Mouse (Mus musculus): ENCODE results near the gene Zfp106. TPM values are rescaled to one million over a fixed set of nuclear protein-coding genes. Genes with fewer than 3 reads are reported as not detected.

Gene Zfp106
- polyA plus RNA-seq, 1 experiment from 2014 or later = 43.6 TPM

DNA sequence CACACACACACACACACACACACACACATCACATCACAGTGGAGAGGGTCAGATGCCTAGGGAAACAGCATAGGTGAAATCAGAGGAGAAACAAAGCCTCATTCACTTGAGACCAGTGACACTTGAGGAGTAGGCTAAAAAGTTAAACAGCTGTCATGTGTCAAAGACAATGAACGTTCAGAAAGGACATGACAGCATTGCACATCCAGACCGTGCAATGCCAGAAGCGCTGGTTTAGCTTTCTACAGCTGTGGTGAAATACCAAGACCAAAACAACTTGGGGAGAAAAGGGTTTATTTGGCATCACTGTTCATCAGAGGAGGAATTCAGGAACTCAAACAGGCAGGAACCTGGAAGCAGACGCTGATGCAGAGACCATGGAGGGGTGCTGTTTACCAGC lies 70.4 kb downstream of the Zfp106 start:
- no peaks in the 10 kb centered on the region for H3K27me3 ChIP-seq (replicated peaks)
- no peak overlapping the region for H3K27ac ChIP-seq
- no peak overlapping the region for H3K9ac ChIP-seq
- no peaks in the 10 kb centered on the region for H3K4me1 ChIP-seq
- no peak overlapping the region for H3K4me3 ChIP-seq
- no peak overlapping the region for H3K4me2 ChIP-seq
- H3K9me3 ChIP-seq = no peaks in the 10 kb centered on the region
- WGBS = 69% methylated on average over 4 of the region's 4 CpGs
- H3K36me3 ChIP-seq (replicated peaks) = no peaks in the 10 kb centered on the region
- no peak for ATAC-seq (replicated peaks)

DNA sequence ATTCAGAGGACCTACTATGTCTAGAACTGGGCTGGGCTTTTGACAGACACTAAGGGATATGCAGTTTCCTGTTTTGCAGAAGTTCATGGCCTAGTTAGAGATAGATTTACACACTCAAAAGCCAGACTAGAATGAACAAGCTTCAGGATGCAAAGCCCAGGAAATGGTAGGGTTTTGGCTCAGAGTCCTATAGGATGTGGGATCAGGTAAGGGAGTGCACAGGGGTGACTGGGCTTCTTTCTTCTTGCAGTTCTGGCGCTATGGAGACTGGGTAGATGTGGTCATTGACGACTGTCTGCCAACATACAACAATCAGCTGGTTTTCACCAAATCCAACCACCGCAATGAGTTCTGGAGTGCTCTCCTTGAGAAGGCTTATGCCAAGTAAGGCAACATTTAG lies 79.4 kb downstream of the Zfp106 start:
- no peaks in the 10 kb centered on the region for H3K4me1 ChIP-seq
- H3K27me3 ChIP-seq (replicated peaks) = no peaks in the 10 kb centered on the region
- H3K4me3 ChIP-seq = no peak overlapping the region
- no peaks in the 10 kb centered on the region for H3K36me3 ChIP-seq (replicated peaks)
- no peaks in the 10 kb centered on the region for H3K9me3 ChIP-seq
- 88% methylated on average over 3 of the region's 3 CpGs for WGBS
- no peak overlapping the region for H3K9ac ChIP-seq
- ATAC-seq (replicated peaks) = no peak
- no peak overlapping the region for H3K27ac ChIP-seq
- H3K4me2 ChIP-seq = no peak overlapping the region

DNA sequence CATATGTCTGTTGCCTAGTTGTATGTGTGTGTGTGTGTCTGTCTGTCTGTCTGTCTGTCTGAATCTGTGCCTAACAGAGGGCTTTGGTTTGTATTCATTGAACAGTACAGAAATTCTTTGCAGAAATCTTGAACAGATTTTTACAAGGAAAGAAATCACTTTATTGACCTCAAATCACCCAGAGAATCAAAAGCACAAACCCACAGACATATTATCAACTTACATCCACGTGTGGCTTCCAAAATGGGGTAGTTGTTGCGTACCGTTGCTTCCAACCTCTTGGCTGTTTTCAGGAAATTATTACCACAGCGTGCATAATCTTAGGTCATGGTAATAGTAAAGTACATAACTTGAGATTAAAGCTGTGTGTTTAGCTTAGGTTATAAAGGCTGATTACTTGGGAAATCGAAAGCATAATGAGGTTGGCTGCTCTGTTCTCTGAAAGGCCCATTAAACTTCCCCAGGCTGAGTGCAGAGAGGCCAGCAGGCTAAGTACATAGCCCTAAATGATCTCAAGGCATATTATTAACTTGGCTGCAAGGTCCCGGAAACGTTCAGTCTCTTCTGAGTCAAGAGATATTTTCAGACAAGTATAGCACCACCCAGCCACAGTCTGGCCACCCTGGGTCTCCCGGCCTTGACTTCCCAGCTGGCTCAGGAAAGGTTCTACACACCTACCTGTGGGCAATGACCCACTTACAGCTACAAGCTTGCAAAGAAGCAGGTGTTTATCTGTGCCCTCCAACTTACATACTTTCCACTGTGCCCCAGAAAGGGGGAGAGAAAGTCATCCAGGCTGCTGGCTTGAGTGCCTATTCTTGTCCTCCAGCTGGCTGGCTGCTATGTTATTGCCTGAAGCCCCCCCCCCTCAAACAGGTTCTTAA lies 80.9 kb downstream of the Zfp106 start:
- Histone ChIP-seq H3K9ac (no peak overlapping the region), H3K4me2 (no peak overlapping the region), H3K9me3 (no peaks in the 10 kb centered on the region), H3K27me3 (replicated peaks) (no peaks in the 10 kb centered on the region), H3K27ac (no peak overlapping the region), H3K4me1 (no peaks in the 10 kb centered on the region), H3K4me3 (no peak overlapping the region), H3K36me3 (replicated peaks) (no peaks in the 10 kb centered on the region)
- ATAC-seq (replicated peaks) = no peak
- 82% methylated on average over 8 of the region's 8 CpGs for WGBS

DNA sequence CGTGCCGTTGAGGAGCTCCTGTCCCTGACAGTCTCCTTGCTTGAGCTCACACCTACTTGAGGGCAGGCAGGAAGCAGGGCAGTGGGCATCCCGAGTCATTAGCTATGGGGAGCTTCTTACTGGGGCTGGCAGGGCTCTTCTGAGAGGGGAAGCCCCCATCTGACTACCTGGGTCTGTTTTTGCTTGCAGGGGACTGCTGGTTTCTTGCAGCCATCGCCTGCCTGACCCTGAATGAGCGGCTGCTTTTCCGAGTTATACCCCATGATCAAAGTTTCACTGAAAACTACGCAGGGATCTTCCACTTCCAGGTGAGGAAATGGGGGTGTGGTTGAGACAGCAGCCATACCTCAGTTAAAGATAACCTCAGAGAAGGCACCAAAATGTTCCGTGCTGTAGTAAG lies 81.7 kb downstream of the Zfp106 start:
- no peak overlapping the region for H3K4me3 ChIP-seq
- no peaks in the 10 kb centered on the region for H3K9me3 ChIP-seq
- H3K4me2 ChIP-seq = no peak overlapping the region
- WGBS = 81% methylated on average over 8 of the region's 8 CpGs
- H3K27me3 ChIP-seq (replicated peaks) = no peaks in the 10 kb centered on the region
- H3K4me1 ChIP-seq = no peaks in the 10 kb centered on the region
- no peak for ATAC-seq (replicated peaks)
- no peak overlapping the region for H3K27ac ChIP-seq
- no peaks in the 10 kb centered on the region for H3K36me3 ChIP-seq (replicated peaks)
- no peak overlapping the region for H3K9ac ChIP-seq

DNA sequence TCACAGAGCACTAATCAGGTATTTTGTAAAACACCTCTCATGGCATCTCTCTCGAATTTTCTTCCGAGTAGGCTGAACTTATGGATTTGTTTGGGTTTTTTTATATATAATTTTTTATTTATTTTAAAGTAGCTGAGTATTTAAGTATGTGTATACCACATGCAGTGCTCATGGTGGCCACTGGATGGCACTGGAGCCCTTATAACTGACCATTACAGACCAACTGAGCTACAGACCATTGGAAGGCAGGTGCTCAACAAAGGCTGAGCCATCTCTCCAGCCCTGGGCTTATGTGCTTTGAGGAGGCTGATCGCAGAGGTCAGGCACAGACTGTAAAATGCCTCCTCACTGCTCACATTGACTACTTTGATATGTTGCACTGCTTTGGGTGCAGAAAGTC lies 85.0 kb downstream of the Zfp106 start:
- H3K36me3 ChIP-seq (replicated peaks) = no peaks in the 10 kb centered on the region
- H3K9ac ChIP-seq = no peak overlapping the region
- ATAC-seq (replicated peaks) = no peak
- 62% methylated on average over 3 of the region's 3 CpGs for WGBS
- no peaks in the 10 kb centered on the region for H3K4me1 ChIP-seq
- no peaks in the 10 kb centered on the region for H3K27me3 ChIP-seq (replicated peaks)
- H3K9me3 ChIP-seq = no peaks in the 10 kb centered on the region
- no peak overlapping the region for H3K27ac ChIP-seq
- H3K4me3 ChIP-seq = no peak overlapping the region
- no peak overlapping the region for H3K4me2 ChIP-seq

DNA sequence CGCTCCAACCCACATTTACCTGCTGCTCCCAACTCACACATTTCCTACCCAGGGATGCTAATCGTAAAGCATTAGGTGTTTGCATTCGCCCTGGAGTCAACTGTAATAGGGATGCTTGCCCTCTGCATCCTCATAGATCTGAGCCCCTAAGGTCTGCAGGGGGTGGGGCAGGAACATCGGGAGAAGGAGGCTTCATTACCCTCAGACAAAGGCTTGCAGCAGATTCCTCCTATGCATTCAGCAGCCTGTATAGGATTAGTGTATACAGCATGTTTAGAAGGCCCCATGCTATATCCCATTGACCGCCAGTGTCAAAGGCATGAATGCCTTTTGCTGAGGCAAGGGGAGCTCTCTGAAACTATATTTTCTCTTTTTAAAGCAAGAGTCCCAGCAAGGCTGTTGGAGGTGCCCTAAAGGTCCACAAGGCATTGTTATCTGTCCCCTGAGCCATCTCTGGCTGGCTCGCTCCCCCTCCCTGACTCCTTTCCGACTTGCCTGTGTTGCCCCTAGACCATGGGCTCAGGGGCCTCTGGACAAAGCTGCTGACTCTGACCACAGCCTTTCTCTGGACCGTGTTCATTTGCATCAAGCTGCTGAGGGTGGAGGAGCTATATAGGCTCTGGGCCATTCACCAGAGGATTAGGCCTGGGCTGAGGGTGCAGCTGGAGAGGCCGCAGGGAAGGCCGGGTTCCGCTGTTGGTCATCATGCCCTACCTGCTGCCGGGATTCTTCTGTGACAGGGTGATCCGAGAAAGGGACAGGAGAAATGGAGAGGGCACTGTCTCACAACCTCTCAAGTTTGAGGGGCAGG lies 87.2 kb downstream of the Zfp106 start:
- Histone ChIP-seq H3K4me3 (no peak overlapping the region), H3K4me2 (no peak overlapping the region), H3K36me3 (replicated peaks) (no peaks in the 10 kb centered on the region), H3K27me3 (replicated peaks) (no peaks in the 10 kb centered on the region), H3K9ac (no peak overlapping the region), H3K27ac (no peak overlapping the region), H3K4me1 (no peaks in the 10 kb centered on the region), H3K9me3 (no peaks in the 10 kb centered on the region)
- ATAC-seq (replicated peaks) = no peak
- 41% methylated on average over 13 of the region's 13 CpGs for WGBS

DNA sequence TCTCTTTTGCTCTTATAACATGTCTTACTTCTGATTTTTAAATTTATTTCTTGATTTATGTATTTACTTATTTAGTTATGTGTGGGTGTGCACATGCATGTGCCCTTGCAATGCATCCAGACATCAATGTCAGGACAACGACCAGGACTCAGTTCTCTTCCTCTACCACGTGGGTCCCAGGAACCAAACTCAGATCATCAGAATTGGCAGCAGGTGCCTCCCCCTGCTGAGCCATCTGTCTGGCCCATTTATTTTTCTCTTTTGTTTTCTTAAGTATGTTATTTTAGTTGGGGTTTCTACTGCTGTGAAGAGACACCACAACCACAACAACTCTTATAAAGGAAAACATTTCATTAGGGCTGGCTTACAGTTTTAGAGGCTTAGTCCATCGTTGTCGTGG lies 92.8 kb downstream of the Zfp106 start:
- Histone ChIP-seq H3K9ac (no peak overlapping the region), H3K27me3 (replicated peaks) (no peaks in the 10 kb centered on the region), H3K36me3 (replicated peaks) (no peaks in the 10 kb centered on the region), H3K27ac (no peak overlapping the region), H3K4me1 (no peaks in the 10 kb centered on the region), H3K4me2 (no peak overlapping the region), H3K9me3 (no peaks in the 10 kb centered on the region), H3K4me3 (no peak overlapping the region)
- WGBS = 68% methylated on average over 4 of the region's 4 CpGs
- ATAC-seq (replicated peaks) = no peak

DNA sequence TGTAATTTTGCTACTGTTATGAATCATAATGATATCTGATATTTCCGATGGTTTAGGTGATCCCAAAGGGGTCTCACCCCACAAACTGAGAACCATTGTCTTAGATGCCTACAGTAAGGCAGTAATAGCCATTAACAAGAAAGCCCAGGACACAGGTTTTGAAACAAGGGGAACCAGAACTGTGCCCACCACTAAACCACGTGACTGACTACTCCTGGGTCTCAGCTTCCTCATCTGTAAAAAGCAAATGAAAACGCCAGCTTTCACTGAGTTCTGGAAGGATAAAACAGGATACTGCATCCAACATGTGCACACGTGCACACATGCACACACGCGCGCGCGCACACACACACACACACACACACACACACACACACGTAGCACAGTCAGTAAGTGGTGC lies 93.9 kb downstream of the Zfp106 start:
- Histone ChIP-seq H3K4me1 (no peaks in the 10 kb centered on the region), H3K4me3 (no peak overlapping the region), H3K9ac (no peak overlapping the region), H3K27ac (no peak overlapping the region), H3K27me3 (replicated peaks) (no peaks in the 10 kb centered on the region), H3K36me3 (replicated peaks) (no peaks in the 10 kb centered on the region), H3K9me3 (no peaks in the 10 kb centered on the region), H3K4me2 (no peak overlapping the region)
- WGBS = 94% methylated on average over 10 of the region's 10 CpGs
- ATAC-seq (replicated peaks) = no peak

DNA sequence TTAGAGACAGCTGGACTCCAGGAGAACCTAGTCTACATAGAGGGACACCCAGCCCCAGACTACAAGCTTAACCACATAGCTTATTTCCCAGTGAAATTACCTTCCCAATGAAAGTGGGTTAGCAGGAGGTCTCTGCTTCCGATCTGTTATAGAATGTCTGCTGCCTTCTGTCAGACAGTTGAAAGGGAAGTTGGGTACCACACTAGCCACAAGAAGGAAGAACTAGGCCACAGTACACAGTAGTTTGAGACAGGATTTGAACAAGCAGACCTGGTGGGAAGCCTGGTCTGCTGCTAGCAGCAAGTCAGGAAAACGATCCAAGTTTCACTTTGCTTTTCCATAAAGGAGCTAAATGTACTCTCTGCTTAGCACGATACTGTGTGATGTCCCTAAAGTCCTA lies 94.4 kb downstream of the Zfp106 start:
- H3K9ac ChIP-seq = no peak overlapping the region
- ATAC-seq (replicated peaks) = no peak
- H3K36me3 ChIP-seq (replicated peaks) = no peaks in the 10 kb centered on the region
- no peaks in the 10 kb centered on the region for H3K9me3 ChIP-seq
- no peak overlapping the region for H3K27ac ChIP-seq
- no peaks in the 10 kb centered on the region for H3K4me1 ChIP-seq
- H3K27me3 ChIP-seq (replicated peaks) = no peaks in the 10 kb centered on the region
- H3K4me2 ChIP-seq = no peak overlapping the region
- H3K4me3 ChIP-seq = no peak overlapping the region
- WGBS = 97% methylated on average over 3 of the region's 3 CpGs

DNA sequence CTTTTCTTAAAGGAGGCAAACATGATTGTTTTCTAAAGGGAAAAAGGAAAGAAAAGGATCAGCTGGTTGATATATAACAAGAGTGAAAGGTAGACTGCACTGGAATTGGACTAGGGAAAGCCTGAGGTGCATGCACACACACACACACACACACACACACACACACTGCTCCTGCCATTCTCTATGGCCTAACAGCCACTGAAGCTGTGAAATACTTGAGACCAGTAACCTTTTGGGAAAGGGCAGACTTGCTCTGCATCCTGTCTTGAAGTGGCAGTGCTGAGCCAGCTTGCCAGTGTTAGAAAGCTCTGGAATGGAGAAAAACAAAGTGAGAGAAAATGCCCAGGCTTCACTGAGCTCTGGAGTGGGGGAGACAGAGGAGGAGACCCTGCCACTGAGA lies 95.6 kb downstream of the Zfp106 start:
- Histone ChIP-seq H3K4me3 (no peak overlapping the region), H3K9me3 (no peaks in the 10 kb centered on the region)
- ATAC-seq (replicated peaks) = no peak

DNA sequence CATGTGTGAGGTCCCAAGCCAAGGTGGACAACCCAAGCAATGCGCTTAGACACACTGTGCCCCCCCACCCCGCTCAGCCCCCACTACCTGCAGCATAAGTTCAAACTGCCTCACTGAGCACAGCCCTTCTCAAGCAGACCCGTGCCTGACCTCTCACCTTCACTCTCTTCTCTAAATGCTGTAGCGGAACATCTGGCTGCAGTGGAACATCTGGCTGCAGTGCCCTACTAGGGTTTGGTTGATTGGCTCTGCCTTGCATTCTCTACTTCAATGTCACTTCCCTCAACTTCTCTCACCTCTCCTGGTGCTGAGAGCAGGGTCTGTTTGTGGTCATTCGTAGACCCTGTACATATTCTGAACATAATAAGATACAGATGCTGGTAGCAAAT lies 98.3 kb downstream of the Zfp106 start:
- H3K9ac ChIP-seq = no peak overlapping the region
- no peak overlapping the region for H3K27ac ChIP-seq
- H3K4me2 ChIP-seq = no peak overlapping the region
- H3K27me3 ChIP-seq (replicated peaks) = no peaks in the 10 kb centered on the region
- 85% methylated on average over 5 of the region's 5 CpGs for WGBS
- no peaks in the 10 kb centered on the region for H3K4me1 ChIP-seq
- H3K36me3 ChIP-seq (replicated peaks) = no peaks in the 10 kb centered on the region
- H3K9me3 ChIP-seq = no peaks in the 10 kb centered on the region
- ATAC-seq (replicated peaks) = no peak
- H3K4me3 ChIP-seq = no peak overlapping the region

More for the DNA sequence above, 95.6 kb downstream of the Zfp106 start:
- Histone ChIP-seq H3K4me1 (no peaks in the 10 kb centered on the region), H3K27ac (no peak overlapping the region), H3K27me3 (replicated peaks) (no peaks in the 10 kb centered on the region), H3K9ac (no peak overlapping the region), H3K36me3 (replicated peaks) (no peaks in the 10 kb centered on the region), H3K4me2 (no peak overlapping the region)

DNA sequence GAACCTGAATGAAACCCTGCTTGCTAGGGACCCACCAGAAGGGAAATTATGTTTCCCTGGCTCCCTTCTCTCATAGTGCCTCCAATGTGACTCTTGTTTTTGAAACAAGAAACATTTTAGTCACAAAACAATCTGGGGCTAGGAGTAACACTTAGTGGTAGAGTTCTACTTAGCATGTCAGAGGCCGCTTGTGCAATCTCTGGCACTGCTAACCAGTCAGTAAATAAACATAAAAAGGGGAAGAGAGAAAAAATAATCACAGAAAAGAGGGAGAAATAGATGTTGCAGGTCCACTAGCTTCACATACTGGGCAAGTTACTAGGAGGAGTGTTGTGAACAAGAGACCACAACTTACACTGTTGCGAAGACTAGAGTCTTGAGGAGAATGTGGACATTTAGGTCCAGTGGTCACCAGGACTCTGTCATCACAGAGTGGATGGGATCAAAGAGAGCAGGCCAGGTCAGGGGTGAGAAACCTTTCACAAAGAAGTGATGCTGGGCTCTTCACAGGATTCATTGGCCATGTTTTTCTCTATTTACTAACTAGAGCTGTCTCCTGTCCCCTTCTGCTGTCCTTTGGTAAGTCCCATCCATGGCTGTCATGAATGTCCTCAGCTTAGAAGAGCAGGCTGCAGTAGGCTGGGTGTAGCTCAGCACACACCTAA lies 98.8 kb downstream of the Zfp106 start:
- no peak overlapping the region for H3K4me2 ChIP-seq
- no peak overlapping the region for H3K4me3 ChIP-seq
- no peaks in the 10 kb centered on the region for H3K36me3 ChIP-seq (replicated peaks)
- H3K9ac ChIP-seq = no peak overlapping the region
- 93% methylated on average over 2 of the region's 2 CpGs for WGBS
- no peaks in the 10 kb centered on the region for H3K9me3 ChIP-seq
- H3K27me3 ChIP-seq (replicated peaks) = no peaks in the 10 kb centered on the region
- H3K4me1 ChIP-seq = no peaks in the 10 kb centered on the region
- no peak overlapping the region for H3K27ac ChIP-seq
- no peak for ATAC-seq (replicated peaks)

Measured in midbrain, embryonic 15.5 days (tissue).